Mouse (Mus musculus) cerebellum, adult 2 months (tissue): ENCODE data around the gene Xpnpep3.

Source experiments
- CTCF ChIP-seq: fragments of 200-500 bp; IDR thresholded peaks from 2 replicates; pipeline ENCODE4 v1.5.1; 2011; ENCODE audit warnings: low read depth, mild to moderate bottlenecking, control low read depth, low read length, moderate library complexity, borderline replicate concordance; ENCODE audit not compliant: insufficient read depth
- POLR2A ChIP-seq: fragments of 200-500 bp; IDR thresholded peaks from 2 replicates; pipeline ENCODE4 v1.6.1; 2011; ENCODE audit warnings: low read length, control low read depth, borderline replicate concordance; ENCODE audit not compliant: insufficient read depth

- TF ChIP-seq CTCF, result no peak
- TF ChIP-seq POLR2A, result no peak
These were observed 41.0 kb upstream of the Xpnpep3 start for GRCm38 (mm10) chr15:81358943-81359342.
